Comparison of ENCODE assay signal across 13 mouse cellular contexts in genomic region chr11:114793868-114794545, GRCm38 (mm10). TPM values are rescaled to one million over a fixed set of nuclear protein-coding genes. Genes with fewer than 3 reads are reported as not detected.
DNase-seq lines count a peak whose midpoint lies in the region; ATAC-seq lines count a peak whose summit lies in the region.
"Had no signal": no experiment of that assay in that cellular context is flagged by ENCODE, and none has a peak within 500 bp of the region (broad histone marks: within the 10 kb centered on the region; RNA-seq: fewer than 3 reads in every experiment).

No protein-coding gene starts in this region.

- no peak for DNase-seq in forebrain, embryonic 11.5 days (ENCODE audit: low spot score)
- peak; percentile 21 for DNase-seq in midbrain, embryonic 10.5 days (ENCODE audit: low spot score)
- no peak for DNase-seq in spleen, postnatal 4 days (ENCODE audit: low spot score in 2 of 2)
- DNase-seq in thymus, postnatal 0 days (ENCODE audit: low spot score): no peak
- DNase-seq in embryo, embryonic 11 days: no peak
- DNase-seq in kidney, postnatal 25 days: no peak
- DNase-seq: gastrocnemius, postnatal 25 days; right cerebral cortex, adult 18-20 months had no signal

- H3K9ac ChIP-seq in forebrain, embryonic 11.5 days (ENCODE audit: low read length): peak overlapping the region; percentile 66
- H3K9ac ChIP-seq: limb, embryonic 13.5 days had no signal

- H3K4me1 ChIP-seq in megakaryocyte, embryonic 14.5 days: peaks cover 53% of the 10 kb centered on the region
- peaks cover 44% of the 10 kb centered on the region for H3K4me1 ChIP-seq in forebrain, embryonic 11.5 days (replicated peaks; ENCODE audit: control insufficient read depth, insufficient read depth, low read length)
- H3K4me1 ChIP-seq in midbrain, embryonic 10.5 days: peaks cover 85% of the 10 kb centered on the region

- peaks cover 97% of the 10 kb centered on the region for H3K27me3 ChIP-seq in megakaryocyte, embryonic 14.5 days (replicated peaks)
- peaks cover 40% of the 10 kb centered on the region for H3K27me3 ChIP-seq in forebrain, embryonic 11.5 days (ENCODE audit: control insufficient read depth, insufficient read depth, low read length)
- peaks cover 54% of the 10 kb centered on the region for H3K27me3 ChIP-seq in midbrain, embryonic 10.5 days (ENCODE audit: low read depth, poor library complexity, severe bottlenecking)

- H3K4me2 ChIP-seq in forebrain, embryonic 11.5 days (ENCODE audit: low read depth, low read length, severe bottlenecking): peak overlapping the region; percentile 60

- H3K9me3 ChIP-seq in megakaryocyte, embryonic 14.5 days: no peaks in the 10 kb centered on the region
- no peaks in the 10 kb centered on the region for H3K9me3 ChIP-seq in forebrain, embryonic 11.5 days (ENCODE audit: control insufficient read depth, low read length)
- no peaks in the 10 kb centered on the region for H3K9me3 ChIP-seq in midbrain, embryonic 10.5 days (replicated peaks)
- H3K9me3 ChIP-seq: limb, embryonic 13.5 days had no signal

- H3K27ac ChIP-seq in forebrain, embryonic 11.5 days (ENCODE audit: low read depth, low read length): peak overlapping the region; percentile 100
- H3K27ac ChIP-seq in midbrain, embryonic 10.5 days (replicated peaks): peak overlapping the region; percentile 97
- H3K27ac ChIP-seq: limb, embryonic 13.5 days had no signal

- ATAC-seq in megakaryocyte, adult 5-6 weeks (ENCODE audit: poor library complexity, severe bottlenecking): no peak
- ATAC-seq in forebrain, embryonic 11.5 days (replicated peaks; ENCODE audit: low FRiP score): no peak

- WGBS in forebrain, embryonic 11.5 days: 67% methylated on average over 19 of the region's 19 CpGs
- WGBS in midbrain, embryonic 10.5 days: 67% methylated on average over 19 of the region's 19 CpGs

- no peaks in the 10 kb centered on the region for H3K36me3 ChIP-seq in megakaryocyte, embryonic 14.5 days (replicated peaks; ENCODE audit: low read length)
- no peaks in the 10 kb centered on the region for H3K36me3 ChIP-seq in forebrain, embryonic 11.5 days (ENCODE audit: control insufficient read depth, insufficient read depth, low read length)
- H3K36me3 ChIP-seq in midbrain, embryonic 10.5 days: peaks cover 9% of the 10 kb centered on the region
- H3K36me3 ChIP-seq: limb, embryonic 13.5 days had no signal

- H3K4me3 ChIP-seq in megakaryocyte, embryonic 14.5 days (replicated peaks): peak overlapping the region; percentile 44
- H3K4me3 ChIP-seq in forebrain, embryonic 11.5 days (ENCODE audit: low read depth, low read length): peak overlapping the region; percentile 31; the same call in 1 of the 2 replicates
- peak overlapping the region; percentile 65 for H3K4me3 ChIP-seq in midbrain, embryonic 10.5 days
- H3K4me3 ChIP-seq: limb, embryonic 13.5 days had no signal

RNA-seq across cellular contexts. Expression of gene Btbd17, which starts 1.7 kb away (rescaled TPM):
- polyA plus RNA-seq in megakaryocyte, embryonic 14.5 days (2012; ENCODE audit: insufficient read depth, low replicate concordance): 0.04 TPM in 1 of 2 replicates, not detected in the other
- total RNA-seq in megakaryocyte, adult 5-6 weeks (2015): not detected in 2 replicates
- not detected in 2 replicates for total RNA-seq in megakaryocyte, adult 5-6 weeks (2017)
- polyA plus RNA-seq in forebrain, embryonic 11.5 days (2014; fragmentation: Nextera tagmentation; extraction: Ambion mirVana): 42.2 and 47.3 TPM in 2 replicates
- 57.3 and 69.1 TPM in 2 replicates for polyA plus RNA-seq in midbrain, embryonic 10.5 days (2016; fragmentation: Nextera tagmentation; extraction: Ambion mirVana)
- polyA plus RNA-seq in thymus, postnatal 0 days (2015; fragmentation: Nextera tagmentation; extraction: Ambion mirVana): 0.14 TPM in 1 of 2 replicates, not detected in the other
- total RNA-seq: gastrocnemius, postnatal 25 days; hematopoietic stem cell, adult 5-6 weeks had no signal

RNA-seq across cellular contexts. Expression of gene Gpr142, which starts 4.7 kb away (rescaled TPM):
- polyA plus RNA-seq in megakaryocyte, embryonic 14.5 days (2012; ENCODE audit: insufficient read depth, low replicate concordance): not detected in 2 replicates
- total RNA-seq in megakaryocyte, adult 5-6 weeks (2015): not detected in 2 replicates
- not detected in 2 replicates for total RNA-seq in megakaryocyte, adult 5-6 weeks (2017)
- polyA plus RNA-seq in forebrain, embryonic 11.5 days (2014; fragmentation: Nextera tagmentation; extraction: Ambion mirVana): not detected in 2 replicates
- 0.27 and 0.36 TPM in 2 replicates for polyA plus RNA-seq in midbrain, embryonic 10.5 days (2016; fragmentation: Nextera tagmentation; extraction: Ambion mirVana)
- not detected in 2 replicates for polyA plus RNA-seq in thymus, postnatal 0 days (2015; fragmentation: Nextera tagmentation; extraction: Ambion mirVana)
- total RNA-seq: gastrocnemius, postnatal 25 days; hematopoietic stem cell, adult 5-6 weeks; layer of hippocampus, adult 18-20 months had no signal
- polyA plus RNA-seq: limb, embryonic 13.5 days had no signal

RNA-seq across cellular contexts. Expression of gene Kif19a, which starts 28.8 kb away (rescaled TPM):
- polyA plus RNA-seq in megakaryocyte, embryonic 14.5 days (2012; ENCODE audit: insufficient read depth, low replicate concordance): 2.7 and 4.2 TPM in 2 replicates
- total RNA-seq in megakaryocyte, adult 5-6 weeks (2015): 0.16 and 0.27 TPM in 2 replicates
- total RNA-seq in megakaryocyte, adult 5-6 weeks (2017): 0.11 and 0.69 TPM in 2 replicates
- 0.83 and 1.2 TPM in 2 replicates for polyA plus RNA-seq in forebrain, embryonic 11.5 days (2014; fragmentation: Nextera tagmentation; extraction: Ambion mirVana)
- polyA plus RNA-seq in midbrain, embryonic 10.5 days (2016; fragmentation: Nextera tagmentation; extraction: Ambion mirVana): 1.1 and 1.7 TPM in 2 replicates
- 0.09 TPM in 2 replicates for polyA plus RNA-seq in thymus, postnatal 0 days (2015; fragmentation: Nextera tagmentation; extraction: Ambion mirVana)

RNA-seq across cellular contexts. Expression of gene Gprc5c, which starts 56.9 kb away (rescaled TPM):
- polyA plus RNA-seq in megakaryocyte, embryonic 14.5 days (2012; ENCODE audit: insufficient read depth, low replicate concordance): 3.2 and 4.8 TPM in 2 replicates
- 0.04 and 0.32 TPM in 2 replicates for total RNA-seq in megakaryocyte, adult 5-6 weeks (2015)
- 0.37 and 0.89 TPM in 2 replicates for total RNA-seq in megakaryocyte, adult 5-6 weeks (2017)
- polyA plus RNA-seq in forebrain, embryonic 11.5 days (2014; fragmentation: Nextera tagmentation; extraction: Ambion mirVana): 14.1 and 14.4 TPM in 2 replicates
- polyA plus RNA-seq in midbrain, embryonic 10.5 days (2016; fragmentation: Nextera tagmentation; extraction: Ambion mirVana): 19.0 TPM in 2 replicates
- polyA plus RNA-seq in thymus, postnatal 0 days (2015; fragmentation: Nextera tagmentation; extraction: Ambion mirVana): 5.0 and 5.3 TPM in 2 replicates
- total RNA-seq: hematopoietic stem cell, adult 5-6 weeks had no signal

Comparison
In these comparisons a context has a peak if more than half of its experiments do, and no peak if none do; other contexts are left out.
1. RNA of gene Btbd17, which starts 1.7 kb away (polyA plus RNA-seq): 57.3 to 69.1 TPM in midbrain, embryonic 10.5 days and 42.2 to 47.3 TPM in forebrain, embryonic 11.5 days; 0.04 TPM in megakaryocyte, embryonic 14.5 days and 0.14 TPM in thymus, postnatal 0 days; every median in the first group is over 10 times any median in the second.
2. Peak in every context shown above with its lines, with median percentiles within 50 percentile points of each other: H3K4me3 ChIP-seq.